Mouse (Mus musculus) neural tube, embryonic 13.5 days (tissue): Measurements from ENCODE around the gene Kat2a. TPM values are rescaled to one million over a fixed set of nuclear protein-coding genes. Genes with fewer than 3 reads are reported as not detected.

Experiments used
- polyA plus RNA-seq: library from polyadenylated mRNA; unstranded; fragments of >200 nt; fragmentation: Nextera tagmentation; extraction: Ambion mirVana; gene quantifications from 2 replicates; pipeline ENCODE4 v1.2.1, GENCODE M21; 2015

The Kat2a gene
- polyA plus RNA-seq, 1 experiment from 2014 or later, result 54.7 TPM

Other genes with a start within 250 kb of the Kat2a start
- 10.2 and 12.1 TPM in 2 replicates for gene Klhl11, start 239.7 kb downstream of the Kat2a start, polyA plus RNA-seq
- gene Acly, start 184.5 kb downstream of the Kat2a start, polyA plus RNA-seq, result 267 and 279 TPM in 2 replicates
- gene Ttc25, start 166.9 kb downstream of the Kat2a start, polyA plus RNA-seq, result 2.4 and 2.7 TPM in 2 replicates
- 46.0 and 53.2 TPM in 2 replicates for gene Cnp, start 137.6 kb downstream of the Kat2a start, polyA plus RNA-seq
- gene Nkiras2, start 93.2 kb downstream of the Kat2a start, polyA plus RNA-seq, result 109 and 112 TPM in 2 replicates
- 304 and 317 TPM in 2 replicates for gene Dnajc7, start 92.3 kb downstream of the Kat2a start, polyA plus RNA-seq
- gene Zfp385c, start 20.0 kb downstream of the Kat2a start, polyA plus RNA-seq, result 0.10 and 0.21 TPM in 2 replicates
- gene Dhx58, start 8.2 kb downstream of the Kat2a start, polyA plus RNA-seq, result 2.1 and 4.1 TPM in 2 replicates
- 0.43 TPM in 1 of 2 replicates, not detected in the other for gene Hspb9, start 1.4 kb upstream of the Kat2a start, polyA plus RNA-seq
- 30.0 and 35.1 TPM in 2 replicates for gene Rab5c, start 25.8 kb upstream of the Kat2a start, polyA plus RNA-seq
- gene Kcnh4, start 47.5 kb upstream of the Kat2a start, polyA plus RNA-seq, result 4.8 and 5.3 TPM in 2 replicates
- gene Hcrt, start 50.5 kb upstream of the Kat2a start, polyA plus RNA-seq, result 0.56 TPM in 1 of 2 replicates, not detected in the other
- gene Ghdc, start 58.5 kb upstream of the Kat2a start, polyA plus RNA-seq, result 4.7 and 5.0 TPM in 2 replicates
- gene Stat5b, start 138.3 kb upstream of the Kat2a start, polyA plus RNA-seq, result 17.2 TPM in 2 replicates
- 1.6 and 1.9 TPM in 2 replicates for gene Stat5a, start 146.9 kb upstream of the Kat2a start, polyA plus RNA-seq
- gene Stat3, start 227.1 kb upstream of the Kat2a start, polyA plus RNA-seq, result 72.3 and 82.3 TPM in 2 replicates